Mouse (Mus musculus): Measurements from ENCODE around the gene Atp6v1g3. TPM values are rescaled to one million over a fixed set of nuclear protein-coding genes. Genes with fewer than 3 reads are reported as not detected.

Atp6v1g3 gene
- polyA plus RNA-seq (2012; rRNA removed) = 0.06 TPM in 1 of 2 replicates, not detected in the other
- polyA plus RNA-seq (2014; fragmentation: Nextera tagmentation; extraction: Ambion mirVana) = not detected in 2 replicates

DNA sequence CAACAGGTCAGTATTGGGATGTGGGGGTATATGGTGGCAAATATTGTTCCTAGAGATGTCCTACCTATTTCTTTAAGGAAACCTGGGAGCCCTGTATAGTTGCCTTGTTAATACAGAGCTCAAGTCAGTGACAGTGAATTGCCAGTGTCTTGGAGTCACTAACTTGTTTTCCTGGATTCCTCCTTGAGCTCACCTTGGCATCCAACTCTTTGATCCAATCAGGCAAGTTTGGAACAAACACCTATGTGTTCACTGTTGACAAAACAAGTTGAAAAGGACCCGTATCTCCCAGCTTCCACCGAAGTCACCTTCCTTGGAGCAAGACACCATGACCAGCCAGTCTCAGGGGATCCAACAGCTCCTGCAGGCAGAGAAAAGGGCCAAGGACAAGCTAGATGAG, at the start of gene Atp6v1g3:
Atp6v1g3 (plus strand) TSS at position 301 of the 400 bp plus-strand sequence.
- H3K4me3 ChIP-seq (replicated peaks; ENCODE audit: low read length) = no peak within 1 kb of the TSS
- no peaks in the 10 kb centered on the region for H3K9me3 ChIP-seq (ENCODE audit: control insufficient read depth, low read length)
- no peak within 1 kb of the TSS for H3K9ac ChIP-seq (ENCODE audit: low read depth, low read length, severe bottlenecking)
- H3K4me2 ChIP-seq (replicated peaks; ENCODE audit: low read depth, low read length, severe bottlenecking) = no peak within 1 kb of the TSS
- no peaks in the 10 kb centered on the region for H3K36me3 ChIP-seq (ENCODE audit: control insufficient read depth, insufficient read depth, low read length)
- no peak within 1 kb of the TSS for H3K27ac ChIP-seq (replicated peaks; ENCODE audit: low read depth, low read length)
- DNase-seq (ENCODE audit: low spot score) = no peak
- ATAC-seq (ENCODE audit: low FRiP score, low read depth) = no peak
- H3K27me3 ChIP-seq (ENCODE audit: control insufficient read depth, insufficient read depth, low read length) = no peaks in the 10 kb centered on the region; the same call in 1 of the 2 replicates
- 91% methylated on average over 2 of the region's 2 CpGs for WGBS
- H3K4me1 ChIP-seq (ENCODE audit: control insufficient read depth, insufficient read depth, low read length) = peaks cover 4% of the 10 kb centered on the region; the same call in 1 of the 2 replicates
- no peak for TF ChIP-seq POLR2A (IDR thresholded peaks at IDR 0.05; ENCODE audit: borderline replicate concordance, extremely low read depth, insufficient read depth, insufficient read length)

DNA sequence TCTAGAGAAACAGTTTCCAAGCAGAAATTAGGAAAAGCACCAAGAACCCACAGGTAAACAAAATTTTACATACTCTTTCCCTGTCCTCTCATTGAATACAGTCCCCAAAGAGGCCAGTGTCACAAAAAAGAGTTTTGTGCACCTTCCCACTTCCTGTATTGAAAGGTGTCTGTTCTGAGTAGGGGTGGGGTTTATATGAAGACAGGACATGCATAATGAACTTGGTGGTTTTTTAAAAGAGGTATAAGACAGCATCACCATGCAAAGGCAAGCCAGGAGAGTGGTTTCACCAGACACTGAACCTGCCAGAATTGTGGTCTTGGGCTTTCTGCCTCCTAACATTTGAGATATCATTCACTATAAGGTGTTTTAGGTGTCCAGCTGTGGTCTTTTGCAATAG, 40.5 kb upstream of the Atp6v1g3 start:
- Histone ChIP-seq H3K4me3 (replicated peaks; ENCODE audit: low read length) (no peak overlapping the region), H3K27ac (replicated peaks; ENCODE audit: low read depth, low read length) (no peak overlapping the region), H3K4me2 (replicated peaks; ENCODE audit: low read depth, low read length, severe bottlenecking) (no peak overlapping the region), H3K9ac (ENCODE audit: low read depth, low read length, severe bottlenecking) (no peak overlapping the region), H3K36me3 (ENCODE audit: control insufficient read depth, insufficient read depth, low read length) (no peaks in the 10 kb centered on the region), H3K9me3 (ENCODE audit: control insufficient read depth, low read length) (no peaks in the 10 kb centered on the region), H3K4me1 (ENCODE audit: control insufficient read depth, insufficient read depth, low read length) (no peaks in the 10 kb centered on the region), H3K27me3 (ENCODE audit: control insufficient read depth, insufficient read depth, low read length) (no peaks in the 10 kb centered on the region)
- no peak for DNase-seq (ENCODE audit: low spot score)
- no peak for ATAC-seq (ENCODE audit: low FRiP score, low read depth)
- no peak for TF ChIP-seq POLR2A (IDR thresholded peaks at IDR 0.05; ENCODE audit: borderline replicate concordance, extremely low read depth, insufficient read depth, insufficient read length)

DNA sequence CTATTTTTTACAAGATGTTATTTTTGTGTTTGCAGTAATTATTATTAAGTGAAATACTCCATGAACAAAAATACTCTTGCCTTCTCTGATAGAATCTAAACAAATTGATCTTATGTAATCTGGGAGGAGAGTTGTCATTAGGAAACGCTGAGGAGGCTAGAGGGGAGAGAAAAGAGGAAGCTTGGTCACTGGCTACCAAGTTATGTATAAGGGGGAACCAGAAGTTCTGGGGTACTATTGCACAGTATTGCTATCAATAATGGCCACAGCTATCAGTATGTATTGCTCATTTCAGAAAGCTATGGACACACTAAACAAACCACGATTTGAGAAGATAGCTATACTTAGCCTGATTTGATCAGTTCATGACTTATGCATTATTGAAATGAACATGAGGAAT, 36.3 kb upstream of the Atp6v1g3 start:
- H3K36me3 ChIP-seq (ENCODE audit: control insufficient read depth, insufficient read depth, low read length) = no peaks in the 10 kb centered on the region
- no peaks in the 10 kb centered on the region for H3K4me1 ChIP-seq (ENCODE audit: control insufficient read depth, insufficient read depth, low read length)
- ATAC-seq (ENCODE audit: low FRiP score, low read depth) (no peak), DNase-seq (ENCODE audit: low spot score) (no peak)
- H3K4me2 ChIP-seq (replicated peaks; ENCODE audit: low read depth, low read length, severe bottlenecking) = no peak overlapping the region
- WGBS = 89% methylated on average over 2 of the region's 2 CpGs
- no peaks in the 10 kb centered on the region for H3K9me3 ChIP-seq (ENCODE audit: control insufficient read depth, low read length)
- H3K9ac ChIP-seq (ENCODE audit: low read depth, low read length, severe bottlenecking) = no peak overlapping the region
- no peak for TF ChIP-seq POLR2A (IDR thresholded peaks at IDR 0.05; ENCODE audit: borderline replicate concordance, extremely low read depth, insufficient read depth, insufficient read length)
- H3K27me3 ChIP-seq (ENCODE audit: control insufficient read depth, insufficient read depth, low read length) = no peaks in the 10 kb centered on the region
- H3K4me3 ChIP-seq (replicated peaks; ENCODE audit: low read length) = no peak overlapping the region
- H3K27ac ChIP-seq (replicated peaks; ENCODE audit: low read depth, low read length) = no peak overlapping the region

DNA sequence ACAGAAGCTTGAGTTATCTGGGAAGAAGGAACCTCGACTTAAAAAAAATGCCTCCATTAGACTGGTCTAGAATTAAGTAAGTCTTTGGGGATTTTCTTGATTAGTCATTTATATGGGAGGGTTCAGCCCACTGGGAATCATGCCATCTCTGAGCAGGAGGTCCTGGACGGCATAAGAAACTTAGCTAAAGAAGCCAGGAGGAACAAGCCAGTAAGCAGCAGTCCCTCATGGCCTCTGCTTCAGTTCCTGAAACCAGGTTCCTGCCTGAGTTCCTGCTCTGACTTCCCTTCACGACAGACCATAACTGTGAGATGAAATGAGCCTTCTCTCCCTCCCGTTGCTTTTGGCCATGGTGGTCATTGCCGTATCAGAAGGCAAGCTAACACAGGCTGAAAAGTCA, 29.6 kb upstream of the Atp6v1g3 start:
- no peak overlapping the region for H3K27ac ChIP-seq (replicated peaks; ENCODE audit: low read depth, low read length)
- peak; percentile 9 for DNase-seq (ENCODE audit: low spot score)

DNA sequence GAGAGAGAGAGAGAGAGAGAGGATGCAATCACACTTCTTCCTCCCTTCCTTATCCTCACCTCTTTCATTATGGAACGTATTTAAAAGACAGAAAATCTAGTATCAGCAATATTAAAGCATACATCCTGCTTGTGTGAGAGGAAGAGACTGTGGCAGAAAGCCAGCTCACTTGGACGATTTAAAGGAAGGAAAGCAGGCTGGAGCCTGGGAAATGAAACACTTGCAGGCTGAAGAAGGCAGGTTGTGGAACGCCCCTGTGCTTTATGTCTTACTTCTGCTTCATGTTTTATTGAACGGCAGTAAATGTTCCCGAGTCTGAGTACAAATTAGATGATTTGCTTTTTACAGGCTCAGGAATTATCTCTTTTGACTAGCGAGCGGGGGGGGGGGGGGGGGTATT, 29.1 kb upstream of the Atp6v1g3 start:
- no peak overlapping the region for H3K9ac ChIP-seq (ENCODE audit: low read depth, low read length, severe bottlenecking)
- no peak for TF ChIP-seq POLR2A (IDR thresholded peaks at IDR 0.05; ENCODE audit: borderline replicate concordance, extremely low read depth, insufficient read depth, insufficient read length)
- 11% methylated on average over 7 of the region's 7 CpGs for WGBS
- H3K4me1 ChIP-seq (ENCODE audit: control insufficient read depth, insufficient read depth, low read length) = peaks cover 17% of the 10 kb centered on the region; the same call in 1 of the 2 replicates
- no peaks in the 10 kb centered on the region for H3K36me3 ChIP-seq (ENCODE audit: control insufficient read depth, insufficient read depth, low read length)
- no peaks in the 10 kb centered on the region for H3K9me3 ChIP-seq (ENCODE audit: control insufficient read depth, low read length)
- no peak overlapping the region for H3K4me3 ChIP-seq (replicated peaks; ENCODE audit: low read length)
- peak; percentile 81 for DNase-seq (ENCODE audit: low spot score)
- H3K27me3 ChIP-seq (ENCODE audit: control insufficient read depth, insufficient read depth, low read length) = no peaks in the 10 kb centered on the region
- no peak overlapping the region for H3K27ac ChIP-seq (replicated peaks; ENCODE audit: low read depth, low read length)
- ATAC-seq (ENCODE audit: low FRiP score, low read depth) = 0 out of 2 replicates have a peak, but pooled peaks have one; percentile 31
- no peak overlapping the region; the same call in 1 of the 2 replicates for H3K4me2 ChIP-seq (replicated peaks; ENCODE audit: low read depth, low read length, severe bottlenecking)

More for the DNA sequence above, 29.6 kb upstream of the Atp6v1g3 start:
- Histone ChIP-seq H3K9me3 (ENCODE audit: control insufficient read depth, low read length) (no peaks in the 10 kb centered on the region), H3K4me3 (replicated peaks; ENCODE audit: low read length) (no peak overlapping the region), H3K36me3 (ENCODE audit: control insufficient read depth, insufficient read depth, low read length) (no peaks in the 10 kb centered on the region), H3K27me3 (ENCODE audit: control insufficient read depth, insufficient read depth, low read length) (no peaks in the 10 kb centered on the region), H3K9ac (ENCODE audit: low read depth, low read length, severe bottlenecking) (no peak overlapping the region), H3K4me2 (replicated peaks; ENCODE audit: low read depth, low read length, severe bottlenecking) (no peak overlapping the region), H3K4me1 (ENCODE audit: control insufficient read depth, insufficient read depth, low read length) (peaks cover 17% of the 10 kb centered on the region; the same call in 1 of the 2 replicates)
- no peak for ATAC-seq (ENCODE audit: low FRiP score, low read depth)
- 30% methylated on average over 5 of the region's 5 CpGs for WGBS
- no peak for TF ChIP-seq POLR2A (IDR thresholded peaks at IDR 0.05; ENCODE audit: borderline replicate concordance, extremely low read depth, insufficient read depth, insufficient read length)

All from limb, embryonic 14.5 days (tissue).